Mouse (Mus musculus) T-helper 2 cell (primary cell): ENCODE results near the gene Nup54.

Source experiments
- in situ Hi-C: fragments of 300-600 bp; cut with MboI, MseI; formaldehyde crosslinking; loops from one replicate; pipeline ENCODE4 v1.15.1; 2025; ENCODE audit warnings: high pct_unique_total_duplicates

The Nup54 gene

DNA sequence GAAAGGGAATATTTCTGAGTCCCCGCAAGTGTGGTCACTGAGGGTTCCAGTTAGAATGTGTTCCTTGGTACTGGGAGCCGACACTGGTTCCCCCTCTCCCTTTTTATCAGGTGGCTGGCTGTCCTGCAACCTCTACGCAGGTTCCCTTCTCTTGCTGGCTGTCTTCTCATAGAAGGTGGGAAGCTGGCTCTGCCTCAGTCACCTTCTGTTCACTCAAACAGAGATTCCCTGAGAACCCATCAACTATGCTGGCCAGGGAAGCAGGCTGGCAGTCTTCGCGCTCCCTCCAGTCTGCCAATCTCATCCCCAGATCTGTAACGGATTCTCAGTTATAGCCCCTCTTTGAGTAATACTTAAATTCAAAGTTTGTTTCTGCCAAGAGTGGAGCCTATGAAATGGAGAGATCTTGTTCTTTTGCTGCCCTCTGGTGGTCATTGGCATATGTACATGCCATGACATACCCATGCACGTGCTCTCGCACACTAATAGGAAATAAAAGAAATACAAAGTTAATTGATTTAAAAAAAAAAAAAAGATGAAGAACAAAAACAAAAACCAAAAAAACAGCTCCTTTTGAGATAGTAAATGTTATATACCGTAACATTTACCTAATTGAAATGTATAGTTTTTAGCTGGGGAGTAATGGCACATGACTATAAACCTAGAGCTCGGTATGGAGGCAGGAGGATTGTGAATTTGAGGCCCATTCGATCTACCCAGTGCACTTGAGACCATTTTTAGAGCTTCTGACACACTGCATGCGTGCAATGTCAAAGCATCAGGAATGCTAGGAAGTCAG lies 53.3 kb downstream of the Nup54 start:
- in situ Hi-C loops, result no loop called here

GRCm38 (mm10) chr5:92376795-92377405 lies 58.1 kb downstream of the Nup54 start:
- in situ Hi-C loops, result loop anchor here (5.0 kb wide), 1 partner anchor 65 kb away; the partner anchor contains the start of gene Sdad1

DNA sequence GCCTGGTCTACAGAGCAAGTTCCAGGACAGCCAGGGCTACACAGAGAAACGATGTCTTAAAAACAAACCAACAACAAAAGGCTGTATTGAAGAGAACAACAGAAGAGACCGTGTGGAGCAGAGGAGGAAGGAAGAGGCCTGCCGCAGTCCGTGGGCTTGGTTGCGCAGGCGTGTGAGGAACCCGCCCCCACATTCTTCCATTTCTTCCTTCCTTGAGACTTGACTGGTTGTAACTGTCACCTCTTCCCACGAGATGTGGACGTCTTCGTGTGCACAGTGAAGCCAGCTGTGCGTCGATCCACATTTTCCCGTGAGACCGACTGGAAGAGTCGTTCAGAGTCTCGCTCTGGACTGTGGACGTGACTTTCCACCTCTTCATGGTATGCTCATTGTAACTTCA lies 59.7 kb downstream of the Nup54 start:
- in situ Hi-C loops, result loop anchor here (5.0 kb wide), 1 partner anchor 63 kb away; the partner anchor contains the start of gene Sdad1

GRCm38 (mm10) chr5:92374721-92375142 lies 60.3 kb downstream of the Nup54 start:
- in situ Hi-C loops, result loop anchor here (5.0 kb wide), 1 partner anchor 62 kb away; the partner anchor contains the start of gene Sdad1

DNA sequence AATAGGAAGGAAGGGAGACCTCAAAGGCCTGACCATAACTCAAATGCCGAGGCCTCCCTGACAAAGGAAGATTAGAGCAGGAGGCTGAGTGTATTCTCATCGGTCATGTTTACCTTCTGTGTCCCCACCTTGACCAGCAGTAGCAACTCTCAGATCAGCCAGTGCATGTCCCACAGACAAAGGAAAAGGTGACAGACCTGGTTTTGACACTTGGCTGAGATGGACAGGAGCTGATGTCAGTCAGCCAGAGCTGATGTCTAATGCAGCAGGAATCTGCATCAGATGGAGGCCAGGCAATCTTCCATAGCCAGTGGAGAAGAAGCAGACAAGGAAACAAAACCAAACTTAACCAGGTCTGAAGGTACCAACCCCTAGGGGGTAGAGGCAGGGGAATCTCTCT lies 62.4 kb downstream of the Nup54 start:
- in situ Hi-C loops, result no loop called here

- in situ Hi-C loops, result no loop called here
Measured at GRCm38 (mm10) chr5:92371361-92371976, 63.5 kb downstream of the Nup54 start.

DNA sequence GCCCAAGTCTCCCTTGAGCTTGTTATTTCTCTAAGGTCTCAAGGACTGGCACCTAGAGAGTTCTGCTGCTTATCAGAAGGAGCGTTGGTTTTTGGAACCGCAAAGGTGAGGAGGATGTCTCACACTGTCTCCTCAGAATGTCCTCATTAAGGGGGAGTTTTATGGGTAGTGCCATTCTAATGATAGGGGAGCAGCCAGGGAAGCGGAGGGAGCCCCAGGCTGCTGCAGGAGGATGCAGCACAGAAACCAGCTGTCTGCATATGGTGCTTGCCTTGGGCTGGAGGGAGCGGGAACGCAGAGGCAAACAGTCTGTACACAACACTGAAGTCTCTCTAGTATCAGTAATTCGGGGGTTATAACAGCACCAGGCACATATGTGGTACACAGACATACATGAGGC lies 64.1 kb downstream of the Nup54 start:
- in situ Hi-C loops, result no loop called here

- in situ Hi-C loops, result no loop called here
Measured at GRCm38 (mm10) chr5:92370392-92370791, 64.6 kb downstream of the Nup54 start.

- in situ Hi-C loops, result no loop called here
Measured at GRCm38 (mm10) chr5:92369151-92369994, 65.6 kb downstream of the Nup54 start.

DNA sequence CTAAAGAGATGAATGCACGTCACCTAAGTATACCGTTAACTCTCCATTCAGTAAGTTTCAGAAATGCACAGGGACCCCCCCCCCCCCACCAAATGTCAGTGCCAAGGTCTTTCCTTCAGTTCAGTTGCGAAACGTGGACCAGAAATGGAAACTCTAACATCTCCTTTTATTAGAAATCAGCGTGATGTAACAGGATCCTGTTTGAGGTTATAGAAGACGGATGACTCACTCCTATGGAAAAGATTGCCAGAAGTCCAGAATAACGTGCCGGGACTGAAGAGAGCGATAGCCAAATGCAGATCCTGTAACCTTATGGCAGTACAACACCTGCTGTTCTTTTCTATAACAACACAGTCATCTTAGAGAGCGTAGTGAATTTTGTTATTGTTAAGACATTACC lies 66.6 kb downstream of the Nup54 start:
- in situ Hi-C loops, result no loop called here

GRCm38 (mm10) chr5:92366565-92366964 lies 68.5 kb downstream of the Nup54 start:
- in situ Hi-C loops, result no loop called here
